Mouse (Mus musculus) kidney, adult 2 months (tissue): ENCODE data around the gene Wnt5b.

Experiments used
- CTCF ChIP-seq: fragments of 200-500 bp; conservative IDR thresholded peaks from 2 replicates; pipeline ENCODE4 v1.5.1; 2011; ENCODE audit warnings: low read depth, mild to moderate bottlenecking, control low read depth, low read length, moderate library complexity, mixed read lengths; ENCODE audit not compliant: insufficient read depth, insufficient read length
- POLR2A ChIP-seq: fragments of 200-500 bp; IDR thresholded peaks from one replicate; pipeline ENCODE4 v1.6.1; 2011; ENCODE audit warnings: low read depth, low read length, control low read depth

DNA sequence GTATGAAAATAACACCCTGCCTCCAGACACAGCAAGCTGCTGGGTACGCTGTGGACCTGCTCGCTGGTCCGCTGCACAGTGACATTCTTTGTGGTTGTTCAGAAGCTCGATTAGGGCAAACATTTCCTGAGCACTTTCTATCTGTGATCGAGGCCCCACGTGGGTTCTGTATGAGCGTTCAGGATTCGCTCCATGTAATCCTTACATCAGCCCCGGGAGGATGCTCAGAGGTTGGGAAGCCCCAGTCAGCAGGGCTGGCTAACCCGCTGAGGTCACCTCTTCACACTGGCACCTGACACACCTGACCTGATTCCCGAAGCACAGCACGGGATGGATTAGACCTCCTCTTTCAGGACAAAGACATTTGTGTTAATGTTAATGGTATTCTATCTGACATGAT lies 8.3 kb downstream of the Wnt5b start:
- TF ChIP-seq CTCF = no peak
- TF ChIP-seq POLR2A = no peak
